Mouse (Mus musculus): ENCODE measurements around the gene Hist2h3b. TPM values are rescaled to one million over a fixed set of nuclear protein-coding genes. Genes with fewer than 3 reads are reported as not detected.
"Not testable (repeated sequence)": the region's sequence is repeated elsewhere in the genome, so short reads cannot be mapped to it uniquely, and the experiment has no call there.

Gene Hist2h3b
- polyA plus RNA-seq, 1 experiment from 2014 or later = 61.9 TPM

- Histone ChIP-seq H3K4me1 (replicated peaks; ENCODE audit: control insufficient read depth, insufficient read depth, low read length) (peaks cover 3% of the 10 kb centered on the region; the same call in 1 of the 2 replicates), H3K27me3 (ENCODE audit: control insufficient read depth, insufficient read depth, low read length) (no peaks in the 10 kb centered on the region), H3K9me3 (ENCODE audit: control insufficient read depth, low read length) (no peaks in the 10 kb centered on the region), H3K4me3 (ENCODE audit: low read depth, low read length) (peak overlapping the region; percentile 37), H3K27ac (ENCODE audit: low read depth, low read length) (0 out of 2 replicates have a peak overlapping the region, but pooled peaks have one; percentile 30), H3K9ac (ENCODE audit: low read depth, low read length) (peak overlapping the region; percentile 72), H3K36me3 (ENCODE audit: control insufficient read depth, insufficient read depth, low read length) (no peaks in the 10 kb centered on the region), H3K4me2 (replicated peaks; ENCODE audit: low read depth, low read length) (peak overlapping the region; percentile 49)
- WGBS = 33% methylated on average over 7 of the region's 7 CpGs
- no peak for ATAC-seq (ENCODE audit: low FRiP score)
- DNase-seq (ENCODE audit: low spot score) = peak; percentile 55
Observed at GRCm38 (mm10) chr3:96237335-96237903, 31.0 kb upstream of the Hist2h3b start.

GRCm38 (mm10) chr3:96237904-96238511 is 30.4 kb upstream of the Hist2h3b start:
- H3K27ac ChIP-seq (ENCODE audit: low read depth, low read length) = peak overlapping the region; percentile 74
- H3K27me3 ChIP-seq (ENCODE audit: control insufficient read depth, insufficient read depth, low read length) = no peaks in the 10 kb centered on the region
- WGBS = 0% methylated on average over 12 of the region's 12 CpGs
- DNase-seq (ENCODE audit: low spot score) = no peak
- peak overlapping the region; percentile 49 for H3K4me2 ChIP-seq (replicated peaks; ENCODE audit: low read depth, low read length)
- peak overlapping the region; percentile 72 for H3K9ac ChIP-seq (ENCODE audit: low read depth, low read length)
- no peak for ATAC-seq (ENCODE audit: low FRiP score)
- H3K36me3 ChIP-seq (ENCODE audit: control insufficient read depth, insufficient read depth, low read length) = no peaks in the 10 kb centered on the region
- peaks cover 3% of the 10 kb centered on the region; the same call in 1 of the 2 replicates for H3K4me1 ChIP-seq (replicated peaks; ENCODE audit: control insufficient read depth, insufficient read depth, low read length)
- H3K9me3 ChIP-seq (ENCODE audit: control insufficient read depth, low read length) = no peaks in the 10 kb centered on the region
- H3K4me3 ChIP-seq (ENCODE audit: low read depth, low read length) = peak overlapping the region; percentile 37

- not testable (repeated sequence) for DNase-seq (ENCODE audit: low spot score); H3K4me1 ChIP-seq (replicated peaks; ENCODE audit: control insufficient read depth, insufficient read depth, low read length); H3K27me3 ChIP-seq (ENCODE audit: control insufficient read depth, insufficient read depth, low read length); H3K9me3 ChIP-seq (ENCODE audit: control insufficient read depth, low read length); H3K36me3 ChIP-seq (ENCODE audit: control insufficient read depth, insufficient read depth, low read length)
- peak; percentile 93 for ATAC-seq (ENCODE audit: low FRiP score)
- H3K9ac ChIP-seq (ENCODE audit: low read depth, low read length) = peak within 1 kb of the TSS; percentile 72
- H3K27ac ChIP-seq (ENCODE audit: low read depth, low read length) = peak within 1 kb of the TSS; percentile 74
- peak within 1 kb of the TSS; percentile 49 for H3K4me2 ChIP-seq (replicated peaks; ENCODE audit: low read depth, low read length)
- peak within 1 kb of the TSS; percentile 37 for H3K4me3 ChIP-seq (ENCODE audit: low read depth, low read length)
- 1% methylated on average over 18 of the region's 68 CpGs for WGBS
Observed at GRCm38 (mm10) chr3:96238954-96239793, 29.3 kb upstream of the Hist2h3b start, which contains the start of gene Hist2h3c2. Gene Hist2h3c2, minus strand, starts transcription at chr3:96239127.

- H3K4me3 ChIP-seq (ENCODE audit: low read depth, low read length) = peak within 1 kb of the TSS; percentile 18; the same call in 1 of the 2 replicates
- 4% methylated on average over 27 of the region's 85 CpGs for WGBS
- DNase-seq (ENCODE audit: low spot score) (peak; percentile 71), ATAC-seq (ENCODE audit: low FRiP score) (peak; percentile 85)
- H3K36me3 ChIP-seq (ENCODE audit: control insufficient read depth, insufficient read depth, low read length); H3K9me3 ChIP-seq (ENCODE audit: control insufficient read depth, low read length); H3K4me1 ChIP-seq (replicated peaks; ENCODE audit: control insufficient read depth, insufficient read depth, low read length); H3K27me3 ChIP-seq (ENCODE audit: control insufficient read depth, insufficient read depth, low read length): not testable (repeated sequence)
- H3K9ac ChIP-seq (ENCODE audit: low read depth, low read length) = peak within 1 kb of the TSS; percentile 42; the same call in 1 of the 2 replicates
- H3K27ac ChIP-seq (ENCODE audit: low read depth, low read length) = peak within 1 kb of the TSS; percentile 77
- H3K4me2 ChIP-seq (replicated peaks; ENCODE audit: low read depth, low read length) = peak within 1 kb of the TSS; percentile 29; the same call in 1 of the 2 replicates
Observed at GRCm38 (mm10) chr3:96239949-96240798, 28.3 kb upstream of the Hist2h3b start, which contains the start of gene Hist2h2aa2. Gene Hist2h2aa2, minus strand, starts transcription at chr3:96240276.

- H3K4me1 ChIP-seq (replicated peaks; ENCODE audit: control insufficient read depth, insufficient read depth, low read length) = peaks cover 6% of the 10 kb centered on the region; the same call in 1 of the 2 replicates
- H3K27me3 ChIP-seq (ENCODE audit: control insufficient read depth, insufficient read depth, low read length) = no peaks in the 10 kb centered on the region
- DNase-seq (ENCODE audit: low spot score) (no peak), ATAC-seq (ENCODE audit: low FRiP score) (no peak)
- H3K27ac ChIP-seq (ENCODE audit: low read depth, low read length) = peak overlapping the region; percentile 77
- H3K4me2 ChIP-seq (replicated peaks; ENCODE audit: low read depth, low read length) = peak overlapping the region; percentile 21; the same call in 1 of the 2 replicates
- no peaks in the 10 kb centered on the region for H3K36me3 ChIP-seq (ENCODE audit: control insufficient read depth, insufficient read depth, low read length)
- WGBS = 75% methylated on average over 9 of the region's 9 CpGs
- no peak overlapping the region for H3K4me3 ChIP-seq (ENCODE audit: low read depth, low read length)
- H3K9me3 ChIP-seq (ENCODE audit: control insufficient read depth, low read length) = no peaks in the 10 kb centered on the region
- peak overlapping the region; percentile 42; the same call in 1 of the 2 replicates for H3K9ac ChIP-seq (ENCODE audit: low read depth, low read length)
Observed at GRCm38 (mm10) chr3:96240799-96241197, 27.7 kb upstream of the Hist2h3b start.

GRCm38 (mm10) chr3:96243921-96244572 is 24.4 kb upstream of the Hist2h3b start:
- Histone ChIP-seq H3K36me3 (ENCODE audit: control insufficient read depth, insufficient read depth, low read length) (no peaks in the 10 kb centered on the region), H3K27me3 (ENCODE audit: control insufficient read depth, insufficient read depth, low read length) (no peaks in the 10 kb centered on the region), H3K9me3 (ENCODE audit: control insufficient read depth, low read length) (no peaks in the 10 kb centered on the region), H3K9ac (ENCODE audit: low read depth, low read length) (peak overlapping the region; percentile 79; the same call in 1 of the 2 replicates), H3K4me3 (ENCODE audit: low read depth, low read length) (peak overlapping the region; percentile 46; the same call in 1 of the 2 replicates), H3K27ac (ENCODE audit: low read depth, low read length) (0 out of 2 replicates have a peak overlapping the region, but pooled peaks have one; percentile 96), H3K4me2 (replicated peaks; ENCODE audit: low read depth, low read length) (peak overlapping the region; percentile 57; the same call in 1 of the 2 replicates), H3K4me1 (replicated peaks; ENCODE audit: control insufficient read depth, insufficient read depth, low read length) (peaks cover 4% of the 10 kb centered on the region; the same call in 1 of the 2 replicates)
- 82% methylated on average over 7 of the region's 7 CpGs for WGBS
- ATAC-seq (ENCODE audit: low FRiP score) = no peak
- DNase-seq (ENCODE audit: low spot score) = no peak

GRCm38 (mm10) chr3:96245003-96245886 is 23.2 kb upstream of the Hist2h3b start, which contains the start of gene Hist2h2aa1:
Gene Hist2h2aa1, plus strand, starts transcription at chr3:96245497.
- DNase-seq (ENCODE audit: low spot score) = peak; percentile 75
- H3K9me3 ChIP-seq (ENCODE audit: control insufficient read depth, low read length); H3K27me3 ChIP-seq (ENCODE audit: control insufficient read depth, insufficient read depth, low read length); H3K36me3 ChIP-seq (ENCODE audit: control insufficient read depth, insufficient read depth, low read length); H3K4me1 ChIP-seq (replicated peaks; ENCODE audit: control insufficient read depth, insufficient read depth, low read length): not testable (repeated sequence)
- Histone ChIP-seq H3K27ac (ENCODE audit: low read depth, low read length) (peak within 1 kb of the TSS; percentile 96), H3K4me2 (replicated peaks; ENCODE audit: low read depth, low read length) (peak within 1 kb of the TSS; percentile 57), H3K4me3 (ENCODE audit: low read depth, low read length) (peak within 1 kb of the TSS; percentile 46), H3K9ac (ENCODE audit: low read depth, low read length) (peak within 1 kb of the TSS; percentile 79)
- WGBS = 0% methylated on average over 20 of the region's 88 CpGs
- ATAC-seq (ENCODE audit: low FRiP score) = peak; percentile 85

All from hindbrain, embryonic 11.5 days (tissue).